Mouse (Mus musculus): ENCODE data around the gene Hemk1. TPM values are rescaled to one million over a fixed set of nuclear protein-coding genes. Genes with fewer than 3 reads are reported as not detected.
A peak's percentile ranks its signal among the peaks of the same experiment; 100 is the strongest.

Gene Hemk1
- polyA plus RNA-seq, 1 experiment from 2014 or later, result 13.9 TPM

- 75% methylated on average over 13 of the region's 13 CpGs for WGBS
- no peak overlapping the region for H3K4me3 ChIP-seq
- no peak overlapping the region for H3K9ac ChIP-seq
- no peak for ATAC-seq
- no peaks in the 10 kb centered on the region for H3K27me3 ChIP-seq
- no peak overlapping the region for H3K4me2 ChIP-seq
- no peak overlapping the region for H3K27ac ChIP-seq
- peaks cover 14% of the 10 kb centered on the region for H3K36me3 ChIP-seq (ENCODE audit: poor library complexity, severe bottlenecking)
- H3K4me1 ChIP-seq, result no peaks in the 10 kb centered on the region
- no peaks in the 10 kb centered on the region for H3K9me3 ChIP-seq (replicated peaks)
Measured at GRCm38 (mm10) chr9:107305601-107306542, 32.3 kb downstream of the Hemk1 start.

GRCm38 (mm10) chr9:107305012-107305411 lies 33.1 kb downstream of the Hemk1 start:
- WGBS, result 87% methylated on average over 4 of the region's 4 CpGs
- Histone ChIP-seq H3K27me3 (no peaks in the 10 kb centered on the region), H3K27ac (no peak overlapping the region)

GRCm38 (mm10) chr9:107304383-107304782 lies 33.8 kb downstream of the Hemk1 start:
- Histone ChIP-seq H3K36me3 (ENCODE audit: poor library complexity, severe bottlenecking) (peaks cover 22% of the 10 kb centered on the region), H3K27ac (no peak overlapping the region), H3K27me3 (no peaks in the 10 kb centered on the region), H3K4me1 (no peaks in the 10 kb centered on the region), H3K4me2 (no peak overlapping the region), H3K4me3 (no peak overlapping the region), H3K9ac (no peak overlapping the region), H3K9me3 (replicated peaks) (no peaks in the 10 kb centered on the region)
- no peak for ATAC-seq
- WGBS, result 91% methylated on average over 3 of the region's 3 CpGs

More at GRCm38 (mm10) chr9:107305012-107305411, 33.1 kb downstream of the Hemk1 start:
- Histone ChIP-seq H3K36me3 (ENCODE audit: poor library complexity, severe bottlenecking) (peaks cover 22% of the 10 kb centered on the region), H3K9ac (no peak overlapping the region), H3K9me3 (replicated peaks) (no peaks in the 10 kb centered on the region), H3K4me1 (no peaks in the 10 kb centered on the region), H3K4me2 (no peak overlapping the region), H3K4me3 (no peak overlapping the region)
- no peak for ATAC-seq

- no peak for ATAC-seq
Measured at GRCm38 (mm10) chr9:107303900-107304299, 34.2 kb downstream of the Hemk1 start.

GRCm38 (mm10) chr9:107303121-107303820 lies 34.9 kb downstream of the Hemk1 start:
- H3K27me3 ChIP-seq, result no peaks in the 10 kb centered on the region
- 81% methylated on average over 9 of the region's 9 CpGs for WGBS
- ATAC-seq, result no peak
- peaks cover 1% of the 10 kb centered on the region; the same call in 1 of the 2 replicates for H3K4me1 ChIP-seq
- H3K4me3 ChIP-seq, result no peak overlapping the region
- no peak overlapping the region for H3K9ac ChIP-seq
- no peaks in the 10 kb centered on the region for H3K9me3 ChIP-seq (replicated peaks)
- H3K36me3 ChIP-seq (ENCODE audit: poor library complexity, severe bottlenecking), result peaks cover 22% of the 10 kb centered on the region
- no peak overlapping the region for H3K4me2 ChIP-seq
- H3K27ac ChIP-seq, result no peak overlapping the region

More at GRCm38 (mm10) chr9:107303900-107304299, 34.2 kb downstream of the Hemk1 start:
- Histone ChIP-seq H3K27ac (no peak overlapping the region), H3K27me3 (no peaks in the 10 kb centered on the region), H3K4me1 (no peaks in the 10 kb centered on the region), H3K4me2 (no peak overlapping the region), H3K9ac (no peak overlapping the region; the same call in 1 of the 2 replicates), H3K9me3 (replicated peaks) (no peaks in the 10 kb centered on the region), H3K36me3 (ENCODE audit: poor library complexity, severe bottlenecking) (peaks cover 22% of the 10 kb centered on the region), H3K4me3 (no peak overlapping the region)
- WGBS, result 88% methylated on average over 5 of the region's 5 CpGs

- WGBS, result 88% methylated on average over 7 of the region's 7 CpGs
- no peak for ATAC-seq
- peaks cover 22% of the 10 kb centered on the region for H3K36me3 ChIP-seq (ENCODE audit: poor library complexity, severe bottlenecking)
- no peak overlapping the region for H3K4me3 ChIP-seq
- H3K27ac ChIP-seq, result no peak overlapping the region
- no peak overlapping the region for H3K4me2 ChIP-seq
- no peak overlapping the region for H3K9ac ChIP-seq
- no peaks in the 10 kb centered on the region for H3K9me3 ChIP-seq (replicated peaks)
- H3K27me3 ChIP-seq, result no peaks in the 10 kb centered on the region
- H3K4me1 ChIP-seq, result peaks cover 8% of the 10 kb centered on the region; the same call in 1 of the 2 replicates
Measured at GRCm38 (mm10) chr9:107302592-107302991, 35.6 kb downstream of the Hemk1 start.

GRCm38 (mm10) chr9:107301554-107302331 lies 36.4 kb downstream of the Hemk1 start:
- WGBS, result 91% methylated on average over 17 of the region's 17 CpGs
- H3K9ac ChIP-seq, result no peak overlapping the region
- no peak overlapping the region for H3K4me2 ChIP-seq
- H3K27ac ChIP-seq, result no peak overlapping the region
- H3K4me3 ChIP-seq, result no peak overlapping the region
- no peaks in the 10 kb centered on the region for H3K27me3 ChIP-seq
- H3K9me3 ChIP-seq (replicated peaks), result no peaks in the 10 kb centered on the region
- no peak for ATAC-seq
- H3K4me1 ChIP-seq, result peaks cover 16% of the 10 kb centered on the region
- peaks cover 22% of the 10 kb centered on the region for H3K36me3 ChIP-seq (ENCODE audit: poor library complexity, severe bottlenecking)

GRCm38 (mm10) chr9:107300224-107300973 lies 37.8 kb downstream of the Hemk1 start:
- Histone ChIP-seq H3K4me1 (peaks cover 17% of the 10 kb centered on the region), H3K27ac (no peak overlapping the region), H3K9ac (no peak overlapping the region), H3K27me3 (peaks cover 4% of the 10 kb centered on the region), H3K4me3 (no peak overlapping the region), H3K4me2 (no peak overlapping the region), H3K9me3 (replicated peaks) (no peaks in the 10 kb centered on the region), H3K36me3 (ENCODE audit: poor library complexity, severe bottlenecking) (peaks cover 22% of the 10 kb centered on the region)
- no peak for ATAC-seq
- WGBS, result 94% methylated on average over 30 of the region's 30 CpGs

GRCm38 (mm10) chr9:107299783-107300182 lies 38.4 kb downstream of the Hemk1 start:
- Histone ChIP-seq H3K36me3 (ENCODE audit: poor library complexity, severe bottlenecking) (peaks cover 22% of the 10 kb centered on the region), H3K4me2 (no peak overlapping the region), H3K4me1 (peaks cover 17% of the 10 kb centered on the region), H3K27ac (no peak overlapping the region), H3K4me3 (no peak overlapping the region), H3K9me3 (replicated peaks) (no peaks in the 10 kb centered on the region), H3K9ac (no peak overlapping the region), H3K27me3 (peaks cover 7% of the 10 kb centered on the region)
- WGBS, result 88% methylated on average over 7 of the region's 7 CpGs
- ATAC-seq, result no peak

GRCm38 (mm10) chr9:107298876-107299275 lies 39.3 kb downstream of the Hemk1 start:
- WGBS, result 89% methylated on average over 6 of the region's 6 CpGs
- Histone ChIP-seq H3K27ac (no peak overlapping the region), H3K36me3 (ENCODE audit: poor library complexity, severe bottlenecking) (peaks cover 22% of the 10 kb centered on the region), H3K27me3 (peaks cover 9% of the 10 kb centered on the region), H3K4me2 (no peak overlapping the region), H3K9ac (no peak overlapping the region), H3K4me3 (no peak overlapping the region), H3K4me1 (peaks cover 17% of the 10 kb centered on the region), H3K9me3 (replicated peaks) (no peaks in the 10 kb centered on the region)
- ATAC-seq, result no peak

- H3K4me2 ChIP-seq, result peak overlapping the region; percentile 81
- no peak overlapping the region for H3K4me3 ChIP-seq
- WGBS, result 90% methylated on average over 8 of the region's 8 CpGs
- H3K27ac ChIP-seq, result no peak overlapping the region
- no peaks in the 10 kb centered on the region for H3K9me3 ChIP-seq (replicated peaks)
- H3K27me3 ChIP-seq, result peaks cover 13% of the 10 kb centered on the region
- peaks cover 22% of the 10 kb centered on the region for H3K36me3 ChIP-seq (ENCODE audit: poor library complexity, severe bottlenecking)
- ATAC-seq, result no peak
- H3K4me1 ChIP-seq, result peaks cover 17% of the 10 kb centered on the region
- H3K9ac ChIP-seq, result no peak overlapping the region
Measured at GRCm38 (mm10) chr9:107298059-107298780, 39.9 kb downstream of the Hemk1 start.

Data from forebrain, embryonic 13.5 days (tissue).